Mouse (Mus musculus): Measurements from ENCODE around the gene Olfr195. TPM values are rescaled to one million over a fixed set of nuclear protein-coding genes. Genes with fewer than 3 reads are reported as not detected.
"Not testable (repeated sequence)": the region's sequence is repeated elsewhere in the genome, so short reads cannot be mapped to it uniquely, and the experiment has no call there.

The Olfr195 gene
- polyA plus RNA-seq (2015; fragmentation: Nextera tagmentation; extraction: Ambion mirVana): not detected in 2 replicates

DNA sequence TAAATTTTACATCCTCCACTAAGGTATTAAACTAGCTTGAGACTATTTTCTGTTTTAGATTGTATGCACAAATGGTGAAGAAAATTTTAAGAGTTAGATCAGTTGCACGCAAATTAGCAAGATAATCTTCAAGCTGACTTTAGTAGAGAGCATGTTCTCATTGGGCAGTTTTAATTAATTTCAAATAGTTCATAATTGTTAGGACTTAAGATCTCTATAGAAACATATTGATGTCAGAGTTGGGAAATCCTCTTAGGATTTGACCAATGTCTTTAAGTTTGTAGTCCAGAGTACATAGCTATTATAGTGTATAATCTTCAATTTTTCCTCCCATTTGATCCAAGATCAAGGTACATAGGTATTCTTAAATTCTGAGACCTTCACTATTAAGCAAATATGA, at the start of gene Olfr195:
Gene Olfr195, plus strand, starts transcription at position 301 of the 400 bp plus-strand sequence.
- H3K4me3 ChIP-seq (replicated peaks): no peak within 1 kb of the TSS
- no peaks in the 10 kb centered on the region for H3K36me3 ChIP-seq
- no peaks in the 10 kb centered on the region for H3K9me3 ChIP-seq
- H3K27ac ChIP-seq: no peak within 1 kb of the TSS
- no peak within 1 kb of the TSS for H3K4me2 ChIP-seq (replicated peaks)
- H3K4me1 ChIP-seq (replicated peaks): no peaks in the 10 kb centered on the region
- no peaks in the 10 kb centered on the region for H3K27me3 ChIP-seq (replicated peaks)
- H3K9ac ChIP-seq: no peak within 1 kb of the TSS
- WGBS: 94% methylated on average over 1 of the region's 1 CpGs
- ATAC-seq: no peak

DNA sequence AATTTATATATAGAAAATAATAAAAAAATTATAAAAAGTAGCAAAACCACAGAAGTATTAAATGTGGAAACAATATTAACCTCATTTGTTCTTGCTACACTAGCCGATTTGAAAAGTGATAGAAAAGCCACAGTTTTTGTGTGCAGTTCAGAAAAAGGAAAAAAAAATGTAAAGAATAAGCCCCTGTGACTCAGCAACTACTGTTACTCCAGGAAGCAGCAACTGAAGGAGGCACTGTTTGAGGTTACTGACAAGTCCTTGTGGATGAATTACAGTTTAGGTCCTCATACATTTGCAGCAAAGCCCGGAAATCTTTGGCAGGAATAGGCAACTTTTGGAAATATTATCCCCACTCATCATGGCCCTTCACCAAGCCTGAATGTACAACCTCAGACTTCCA, 41.5 kb upstream of the Olfr195 start:
- H3K4me1 ChIP-seq (replicated peaks): no peaks in the 10 kb centered on the region
- H3K9ac ChIP-seq: no peak overlapping the region
- 74% methylated on average over 2 of the region's 2 CpGs for WGBS
- H3K27ac ChIP-seq: no peak overlapping the region
- H3K27me3 ChIP-seq (replicated peaks): no peaks in the 10 kb centered on the region
- H3K36me3 ChIP-seq: no peaks in the 10 kb centered on the region
- H3K4me2 ChIP-seq (replicated peaks): no peak overlapping the region
- H3K9me3 ChIP-seq: no peaks in the 10 kb centered on the region
- no peak overlapping the region for H3K4me3 ChIP-seq (replicated peaks)
- ATAC-seq: no peak

DNA sequence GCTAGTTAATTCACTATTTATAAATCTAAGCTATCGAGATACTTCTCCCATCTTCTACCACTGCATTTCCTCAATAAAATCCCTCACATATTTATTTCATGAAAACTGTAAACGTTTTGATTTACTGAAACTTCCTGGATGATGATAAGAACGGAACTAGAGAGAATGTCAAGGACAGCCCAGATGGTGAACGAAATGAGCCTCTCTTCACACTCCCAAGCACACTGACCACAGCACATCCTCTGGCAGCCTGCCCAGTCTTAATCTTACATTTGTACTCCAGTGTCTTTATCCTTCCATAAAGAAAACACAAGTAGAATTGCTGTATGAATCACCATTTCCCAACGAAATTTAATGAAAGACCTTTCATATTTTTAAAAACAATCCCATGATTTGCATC, 38.3 kb upstream of the Olfr195 start:
- not testable (repeated sequence) for H3K27me3 ChIP-seq (replicated peaks); H3K36me3 ChIP-seq; H3K4me1 ChIP-seq (replicated peaks); H3K27ac ChIP-seq; H3K9ac ChIP-seq; H3K4me2 ChIP-seq (replicated peaks); ATAC-seq; H3K9me3 ChIP-seq; H3K4me3 ChIP-seq (replicated peaks)
- WGBS: 46% methylated on average over 5 of the region's 5 CpGs

DNA sequence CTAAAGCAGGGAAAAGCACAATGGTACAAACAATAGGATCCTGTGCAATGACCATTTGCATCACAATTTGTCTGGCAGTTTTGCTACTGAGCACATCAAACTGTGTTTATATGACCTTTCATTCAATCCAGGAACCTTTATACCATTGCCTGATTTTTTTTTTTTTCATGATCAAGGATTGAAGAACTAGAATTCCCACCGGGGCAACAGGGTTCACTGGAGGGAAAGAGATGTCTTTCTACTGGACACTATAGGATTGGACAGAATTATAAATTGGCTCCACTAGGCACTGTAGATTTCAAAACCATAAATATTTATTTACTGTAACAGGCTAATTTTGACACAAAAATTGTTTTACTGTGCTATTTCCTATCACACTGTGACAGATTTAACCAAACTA, 35.1 kb upstream of the Olfr195 start, which contains the start of gene Olfr193:
Gene Olfr193, minus strand, starts transcription at position 101 of the 400 bp plus-strand sequence.
- WGBS: 92% methylated on average over 1 of the region's 1 CpGs
- H3K9me3 ChIP-seq: no peaks in the 10 kb centered on the region
- H3K27me3 ChIP-seq (replicated peaks): no peaks in the 10 kb centered on the region
- no peak for ATAC-seq
- no peak within 1 kb of the TSS for H3K4me3 ChIP-seq (replicated peaks)
- no peak within 1 kb of the TSS for H3K27ac ChIP-seq
- H3K9ac ChIP-seq: no peak within 1 kb of the TSS
- H3K4me2 ChIP-seq (replicated peaks): no peak within 1 kb of the TSS
- no peaks in the 10 kb centered on the region for H3K4me1 ChIP-seq (replicated peaks)
- no peaks in the 10 kb centered on the region for H3K36me3 ChIP-seq

DNA sequence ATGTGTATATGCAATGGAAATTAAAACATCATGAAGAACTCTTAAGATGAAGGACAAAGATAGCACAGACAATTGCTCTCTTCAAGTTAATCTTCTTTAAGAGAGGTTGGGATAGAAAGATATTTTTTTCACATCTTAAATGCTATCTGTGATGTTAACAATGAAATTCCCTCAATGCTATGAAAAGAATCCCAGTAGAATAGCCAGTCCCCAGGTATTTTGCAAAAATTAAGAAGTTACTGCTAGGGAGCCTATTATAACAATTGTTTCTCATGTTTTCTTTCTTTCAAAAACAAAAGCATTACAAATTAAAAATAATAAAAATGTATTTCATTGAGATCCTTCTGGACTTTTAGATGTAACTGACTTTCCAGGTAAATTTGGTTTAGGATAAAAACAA, 25.9 kb upstream of the Olfr195 start, which contains the start of gene Olfr194:
Gene Olfr194, minus strand, starts transcription at position 101 of the 400 bp plus-strand sequence.
- Histone ChIP-seq H3K36me3 (no peaks in the 10 kb centered on the region), H3K27ac (no peak within 1 kb of the TSS), H3K27me3 (replicated peaks) (no peaks in the 10 kb centered on the region), H3K9me3 (no peaks in the 10 kb centered on the region), H3K4me2 (replicated peaks) (no peak within 1 kb of the TSS), H3K4me3 (replicated peaks) (no peak within 1 kb of the TSS), H3K9ac (no peak within 1 kb of the TSS), H3K4me1 (replicated peaks) (no peaks in the 10 kb centered on the region)
- ATAC-seq: no peak

DNA sequence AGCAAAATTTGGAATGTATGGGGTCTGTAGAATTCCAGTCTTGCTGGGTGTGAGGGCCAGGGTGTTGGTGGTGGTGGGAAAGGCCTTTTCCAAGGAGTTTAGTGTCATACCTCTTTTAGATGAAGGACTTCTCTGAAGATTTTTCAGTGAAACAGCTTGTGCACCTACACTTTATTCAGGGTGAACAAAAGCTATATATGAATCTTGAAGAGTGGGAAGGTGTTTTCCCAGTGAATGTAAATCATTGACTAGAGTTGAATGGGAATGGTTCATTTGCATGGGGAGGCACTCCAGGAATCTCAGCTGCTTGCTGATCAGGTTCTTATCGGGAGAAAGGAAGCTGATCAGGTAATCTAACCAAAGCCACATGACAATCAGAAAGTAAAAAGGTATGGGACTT, 16.1 kb upstream of the Olfr195 start:
- no peaks in the 10 kb centered on the region for H3K27me3 ChIP-seq (replicated peaks)
- no peak overlapping the region for H3K9ac ChIP-seq
- no peak overlapping the region for H3K4me3 ChIP-seq (replicated peaks)
- no peaks in the 10 kb centered on the region for H3K9me3 ChIP-seq
- H3K36me3 ChIP-seq: no peaks in the 10 kb centered on the region
- ATAC-seq: no peak
- H3K4me1 ChIP-seq (replicated peaks): no peaks in the 10 kb centered on the region
- WGBS: 73% methylated on average over 1 of the region's 1 CpGs
- no peak overlapping the region for H3K27ac ChIP-seq
- H3K4me2 ChIP-seq (replicated peaks): no peak overlapping the region

DNA sequence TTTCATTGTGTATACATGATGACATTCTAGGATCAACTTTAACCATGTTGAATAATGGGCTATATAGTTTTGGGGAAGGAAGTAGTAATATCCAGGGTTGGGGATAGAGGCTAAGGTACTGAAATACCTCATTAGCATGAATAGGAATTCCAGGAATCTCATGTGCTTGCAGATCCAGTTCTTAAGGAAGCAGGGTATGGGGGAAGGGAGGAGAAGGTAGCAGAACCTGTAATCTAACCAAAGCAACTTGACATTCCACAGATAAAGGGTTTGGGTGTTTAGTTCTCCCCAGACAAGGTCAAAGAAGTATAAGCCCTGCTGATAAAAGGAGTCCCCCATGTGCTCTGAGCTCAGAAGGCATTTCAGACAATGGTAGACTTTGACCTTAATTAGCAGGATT, 5.7 kb upstream of the Olfr195 start:
- Histone ChIP-seq H3K4me1 (replicated peaks) (no peaks in the 10 kb centered on the region), H3K27ac (no peak overlapping the region), H3K4me2 (replicated peaks) (no peak overlapping the region), H3K4me3 (replicated peaks) (no peak overlapping the region), H3K36me3 (no peaks in the 10 kb centered on the region), H3K9ac (no peak overlapping the region), H3K27me3 (replicated peaks) (no peaks in the 10 kb centered on the region), H3K9me3 (no peaks in the 10 kb centered on the region)
- ATAC-seq: no peak

DNA sequence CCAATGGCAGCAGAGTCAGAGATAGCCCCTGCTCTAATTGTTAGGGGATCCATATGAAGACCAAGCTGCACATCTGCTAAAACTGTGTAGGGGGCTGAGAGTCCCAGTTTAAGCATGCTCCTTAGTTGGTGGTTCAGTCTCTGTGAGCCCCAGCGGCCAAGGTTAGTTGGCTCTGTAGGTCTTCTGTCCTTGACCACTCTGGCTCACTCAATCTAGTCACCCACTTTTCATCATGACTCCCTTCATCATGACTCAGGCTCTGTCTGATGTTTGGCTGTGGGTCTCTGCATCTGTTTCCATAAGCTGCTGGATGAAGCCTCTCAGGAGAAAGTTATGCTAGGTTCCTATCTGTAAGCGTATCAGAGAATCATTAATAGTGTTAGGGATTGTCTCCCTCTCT, 5.2 kb downstream of the Olfr195 start:
- H3K36me3 ChIP-seq: no peaks in the 10 kb centered on the region
- H3K9ac ChIP-seq: no peak overlapping the region
- no peaks in the 10 kb centered on the region for H3K27me3 ChIP-seq (replicated peaks)
- H3K4me1 ChIP-seq (replicated peaks): no peaks in the 10 kb centered on the region
- H3K9me3 ChIP-seq: no peaks in the 10 kb centered on the region
- no peak overlapping the region for H3K27ac ChIP-seq
- 87% methylated on average over 2 of the region's 2 CpGs for WGBS
- no peak for ATAC-seq
- no peak overlapping the region for H3K4me3 ChIP-seq (replicated peaks)
- no peak overlapping the region for H3K4me2 ChIP-seq (replicated peaks)

DNA sequence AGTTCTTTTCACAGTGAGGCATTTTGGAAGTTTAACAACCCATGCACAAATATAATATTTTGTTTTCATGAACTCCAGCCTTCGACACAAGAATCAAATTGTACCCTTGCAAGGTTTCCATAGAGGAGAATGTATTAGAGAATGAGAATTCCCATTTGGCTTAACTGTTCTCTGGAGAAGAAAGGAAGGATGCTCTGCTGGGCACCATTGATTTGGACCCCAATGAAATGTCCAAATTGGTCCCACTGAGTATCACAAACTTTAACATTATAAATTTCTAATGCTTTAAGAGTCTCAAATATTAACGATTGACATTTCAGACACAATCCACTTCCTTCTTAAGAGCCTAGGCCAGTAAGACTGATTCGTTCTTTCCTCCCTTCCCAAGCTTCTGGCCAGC, 23.5 kb downstream of the Olfr195 start, which contains the start of gene Olfr196:
Gene Olfr196, minus strand, starts transcription at position 101 of the 400 bp plus-strand sequence.
- no peak for ATAC-seq
- WGBS: 72% methylated on average over 3 of the region's 3 CpGs
- Histone ChIP-seq H3K9me3 (no peaks in the 10 kb centered on the region), H3K4me3 (replicated peaks) (no peak within 1 kb of the TSS), H3K27ac (no peak within 1 kb of the TSS), H3K4me2 (replicated peaks) (no peak within 1 kb of the TSS), H3K36me3 (no peaks in the 10 kb centered on the region), H3K4me1 (replicated peaks) (no peaks in the 10 kb centered on the region), H3K27me3 (replicated peaks) (no peaks in the 10 kb centered on the region), H3K9ac (no peak within 1 kb of the TSS)

Other genes with a start within 250 kb of the Olfr195 start
- not detected in 2 replicates for gene Olfr181, start 218.3 kb upstream of the Olfr195 start, polyA plus RNA-seq (2015; fragmentation: Nextera tagmentation; extraction: Ambion mirVana)
- gene Olfr180, start 217.7 kb upstream of the Olfr195 start, polyA plus RNA-seq (2015; fragmentation: Nextera tagmentation; extraction: Ambion mirVana): not detected in 2 replicates
- gene Olfr183, start 151.7 kb upstream of the Olfr195 start, polyA plus RNA-seq (2015; fragmentation: Nextera tagmentation; extraction: Ambion mirVana): not detected in 2 replicates
- not detected in 2 replicates for gene Olfr186, start 116.8 kb upstream of the Olfr195 start, polyA plus RNA-seq (2015; fragmentation: Nextera tagmentation; extraction: Ambion mirVana)
- not detected in 2 replicates for gene Olfr187, start 107.3 kb upstream of the Olfr195 start, polyA plus RNA-seq (2015; fragmentation: Nextera tagmentation; extraction: Ambion mirVana)
- gene Olfr190, start 69.0 kb upstream of the Olfr195 start, polyA plus RNA-seq (2015; fragmentation: Nextera tagmentation; extraction: Ambion mirVana): not detected in 2 replicates
- not detected in 2 replicates for gene Olfr191, start 57.2 kb upstream of the Olfr195 start, polyA plus RNA-seq (2015; fragmentation: Nextera tagmentation; extraction: Ambion mirVana)
- gene Olfr193, start 35.2 kb upstream of the Olfr195 start, polyA plus RNA-seq (2015; fragmentation: Nextera tagmentation; extraction: Ambion mirVana): not detected in 2 replicates
- not detected in 2 replicates for gene Olfr194, start 26.0 kb upstream of the Olfr195 start, polyA plus RNA-seq (2015; fragmentation: Nextera tagmentation; extraction: Ambion mirVana)
- gene Olfr196, start 23.4 kb downstream of the Olfr195 start, polyA plus RNA-seq (2015; fragmentation: Nextera tagmentation; extraction: Ambion mirVana): not detected in 2 replicates
- gene Olfr198, start 56.5 kb downstream of the Olfr195 start, polyA plus RNA-seq (2015; fragmentation: Nextera tagmentation; extraction: Ambion mirVana): not detected in 2 replicates
- not detected in 2 replicates for gene Olfr199, start 72.7 kb downstream of the Olfr195 start, polyA plus RNA-seq (2015; fragmentation: Nextera tagmentation; extraction: Ambion mirVana)
- not detected in 2 replicates for gene Olfr201, start 125.6 kb downstream of the Olfr195 start, polyA plus RNA-seq (2015; fragmentation: Nextera tagmentation; extraction: Ambion mirVana)
- not detected in 2 replicates for gene Olfr202, start 139.7 kb downstream of the Olfr195 start, polyA plus RNA-seq (2015; fragmentation: Nextera tagmentation; extraction: Ambion mirVana)
- gene Olfr203, start 151.8 kb downstream of the Olfr195 start, polyA plus RNA-seq (2015; fragmentation: Nextera tagmentation; extraction: Ambion mirVana): not detected in 2 replicates
- gene Olfr204, start 171.2 kb downstream of the Olfr195 start, polyA plus RNA-seq (2015; fragmentation: Nextera tagmentation; extraction: Ambion mirVana): not detected in 2 replicates
- not detected in 2 replicates for gene Olfr205, start 184.1 kb downstream of the Olfr195 start, polyA plus RNA-seq (2015; fragmentation: Nextera tagmentation; extraction: Ambion mirVana)
- not detected in 2 replicates for gene Olfr206, start 202.2 kb downstream of the Olfr195 start, polyA plus RNA-seq (2015; fragmentation: Nextera tagmentation; extraction: Ambion mirVana)
- gene Olfr209, start 216.9 kb downstream of the Olfr195 start, polyA plus RNA-seq (2015; fragmentation: Nextera tagmentation; extraction: Ambion mirVana): not detected in 2 replicates

Data from intestine, embryonic 15.5 days (tissue).